Mouse (Mus musculus): ENCODE results near the gene Ttc22. TPM values are rescaled to one million over a fixed set of nuclear protein-coding genes. Genes with fewer than 3 reads are reported as not detected.

Gene Ttc22
- total and polyA plus RNA-seq, 2 experiments from 2014 or later, result 0.89 to 2.3 TPM

DNA sequence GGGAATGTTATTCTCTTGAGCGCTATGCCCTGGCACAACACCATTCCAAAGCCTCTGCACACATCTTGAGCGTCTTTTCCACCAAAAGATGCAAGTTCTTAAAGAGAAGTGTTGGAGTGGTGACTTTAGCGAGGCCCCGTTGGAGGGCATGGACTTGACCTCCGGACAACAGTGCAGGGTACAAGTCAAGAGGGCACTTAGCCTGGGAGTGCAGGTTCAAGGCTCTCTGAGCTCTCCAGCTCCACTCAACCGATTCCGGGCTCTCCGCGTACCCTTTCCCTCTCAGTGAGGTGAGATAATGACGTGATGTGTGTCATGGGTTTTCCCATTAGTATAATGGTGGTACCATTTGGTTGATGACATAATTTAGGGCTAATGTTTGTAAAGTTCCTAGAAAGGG, 2.0 kb downstream of the Ttc22 start:
- peaks cover 14% of the 10 kb centered on the region; the same call in 1 of the 2 replicates for H3K27me3 ChIP-seq (ENCODE audit: insufficient read depth, low read length)
- ATAC-seq (no peak), DNase-seq (ENCODE audit: low spot score) (no peak)
- H3K4me1 ChIP-seq (ENCODE audit: insufficient read depth, low read length), result 0 out of 2 replicates have a peak, but pooled peaks cover 10% of the 10 kb centered on the region
- no peaks in the 10 kb centered on the region for H3K36me3 ChIP-seq (ENCODE audit: insufficient read depth, low read length)
- no peak for TF ChIP-seq CTCF (IDR thresholded peaks at IDR 0.05; ENCODE audit: low read depth)
- no peak overlapping the region for H3K27ac ChIP-seq
- no peak overlapping the region for H3K4me3 ChIP-seq (ENCODE audit: low read length)
- H3K4me2 ChIP-seq (ENCODE audit: low read depth, low read length), result no peak overlapping the region
- H3K9ac ChIP-seq (replicated peaks; ENCODE audit: low read length), result no peak overlapping the region
- no peaks in the 10 kb centered on the region for H3K9me3 ChIP-seq (ENCODE audit: low read length)
- WGBS, result 92% methylated on average over 10 of the region's 10 CpGs

DNA sequence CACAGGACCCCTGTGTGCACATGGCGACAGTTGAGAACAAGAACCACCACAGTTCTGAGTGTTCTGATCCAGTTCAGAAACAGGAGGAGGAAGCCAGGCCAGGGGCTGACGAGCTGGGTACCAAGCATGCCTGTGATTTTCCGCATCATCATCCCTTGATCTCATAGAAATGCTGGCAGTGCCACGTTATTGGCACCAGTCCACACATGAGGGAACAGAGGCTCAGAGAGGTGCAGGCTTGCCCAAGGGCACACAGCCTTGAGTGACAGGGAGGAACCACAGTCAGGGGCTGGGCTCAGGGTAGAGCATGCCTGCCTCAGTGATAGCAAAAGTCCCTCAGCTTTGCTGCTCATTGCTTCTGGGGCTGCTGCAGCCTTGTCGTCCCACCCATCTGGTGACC, 5.6 kb downstream of the Ttc22 start:
- Histone ChIP-seq H3K4me3 (ENCODE audit: low read length) (no peak overlapping the region), H3K4me1 (ENCODE audit: insufficient read depth, low read length) (peaks cover 13% of the 10 kb centered on the region; the same call in 1 of the 2 replicates), H3K9ac (replicated peaks; ENCODE audit: low read length) (no peak overlapping the region), H3K9me3 (ENCODE audit: low read length) (no peaks in the 10 kb centered on the region), H3K4me2 (ENCODE audit: low read depth, low read length) (no peak overlapping the region), H3K27ac (no peak overlapping the region), H3K36me3 (ENCODE audit: insufficient read depth, low read length) (no peaks in the 10 kb centered on the region), H3K27me3 (ENCODE audit: insufficient read depth, low read length) (peaks cover 8% of the 10 kb centered on the region; the same call in 1 of the 2 replicates)
- TF ChIP-seq CTCF (IDR thresholded peaks at IDR 0.05; ENCODE audit: low read depth), result no peak
- WGBS, result 57% methylated on average over 5 of the region's 5 CpGs
- ATAC-seq, result no peak
- DNase-seq (ENCODE audit: low spot score), result peak; percentile 44

DNA sequence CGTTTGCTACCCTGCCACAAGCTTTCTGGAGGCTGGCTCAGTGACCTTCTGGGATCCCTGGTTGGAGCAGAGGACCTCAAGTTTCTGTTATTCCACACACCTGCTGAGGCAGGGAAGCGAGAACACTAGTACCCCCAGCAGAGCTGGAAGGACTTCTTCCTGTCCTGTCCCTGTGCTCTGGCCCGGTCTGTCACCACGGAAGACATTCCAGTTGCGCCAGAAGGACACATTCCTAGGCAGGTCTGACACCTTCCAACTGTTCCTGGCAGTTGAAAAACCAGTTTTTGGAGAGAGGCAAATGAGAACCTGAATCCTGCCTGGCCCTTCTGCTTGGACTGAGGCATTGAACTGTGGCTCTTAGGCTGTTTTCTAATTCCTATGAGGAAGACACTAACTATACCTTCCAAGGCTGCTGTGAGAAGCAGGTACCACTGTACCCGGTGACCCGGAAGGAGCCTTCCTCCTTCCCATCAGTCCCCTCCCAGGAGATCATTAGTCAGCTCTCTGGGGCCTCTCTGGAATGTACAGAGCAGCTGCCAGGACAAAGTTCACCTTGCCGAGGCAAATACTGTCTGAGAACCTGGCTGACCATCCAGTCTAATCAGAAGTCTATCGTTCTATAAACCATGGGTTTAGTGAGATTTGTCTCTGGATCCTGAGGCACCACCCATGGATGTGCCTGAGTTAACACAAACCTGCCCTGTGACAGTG, 6.6 kb downstream of the Ttc22 start:
- H3K9me3 ChIP-seq (ENCODE audit: low read length), result no peaks in the 10 kb centered on the region
- peaks cover 23% of the 10 kb centered on the region for H3K4me1 ChIP-seq (ENCODE audit: insufficient read depth, low read length)
- no peak overlapping the region for H3K9ac ChIP-seq (replicated peaks; ENCODE audit: low read length)
- no peaks in the 10 kb centered on the region for H3K27me3 ChIP-seq (ENCODE audit: insufficient read depth, low read length)
- no peak for TF ChIP-seq CTCF (IDR thresholded peaks at IDR 0.05; ENCODE audit: low read depth)
- no peak overlapping the region for H3K4me2 ChIP-seq (ENCODE audit: low read depth, low read length)
- no peak for DNase-seq (ENCODE audit: low spot score)
- WGBS, result 63% methylated on average over 9 of the region's 9 CpGs
- H3K27ac ChIP-seq, result no peak overlapping the region
- ATAC-seq, result no peak
- H3K4me3 ChIP-seq (ENCODE audit: low read length), result no peak overlapping the region
- no peaks in the 10 kb centered on the region for H3K36me3 ChIP-seq (ENCODE audit: insufficient read depth, low read length)

DNA sequence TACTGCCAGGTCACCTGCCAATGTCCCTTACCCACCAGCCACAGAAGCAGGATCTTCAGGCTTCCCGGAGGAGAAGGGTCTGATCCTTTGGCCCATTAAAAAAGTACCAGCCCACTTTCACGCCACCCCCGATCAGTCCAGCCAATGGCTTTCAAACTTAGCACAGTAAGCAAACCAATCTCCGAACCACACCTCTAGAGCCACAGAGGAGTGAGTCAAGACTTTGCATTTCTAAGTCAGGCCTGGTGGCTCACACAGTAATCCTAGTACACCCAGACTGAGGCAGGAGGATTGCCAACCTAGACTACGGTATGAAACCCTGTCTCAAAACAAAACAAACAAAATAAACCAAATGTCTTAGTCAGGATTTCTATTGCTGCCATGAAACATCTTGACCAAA, 7.1 kb downstream of the Ttc22 start:
- H3K4me1 ChIP-seq (ENCODE audit: insufficient read depth, low read length), result peaks cover 28% of the 10 kb centered on the region
- no peaks in the 10 kb centered on the region for H3K27me3 ChIP-seq (ENCODE audit: insufficient read depth, low read length)
- no peak overlapping the region for H3K4me3 ChIP-seq (ENCODE audit: low read length)
- ATAC-seq (no peak), DNase-seq (ENCODE audit: low spot score) (no peak)
- whole genome bisulfite sequencing, result 79% methylated on average over 5 of the region's 5 CpGs
- no peaks in the 10 kb centered on the region for H3K36me3 ChIP-seq (ENCODE audit: insufficient read depth, low read length)
- TF ChIP-seq CTCF (IDR thresholded peaks at IDR 0.05; ENCODE audit: low read depth), result no peak
- no peak overlapping the region for H3K9ac ChIP-seq (replicated peaks; ENCODE audit: low read length)
- no peak overlapping the region for H3K4me2 ChIP-seq (ENCODE audit: low read depth, low read length)
- no peaks in the 10 kb centered on the region for H3K9me3 ChIP-seq (ENCODE audit: low read length)
- no peak overlapping the region for H3K27ac ChIP-seq

DNA sequence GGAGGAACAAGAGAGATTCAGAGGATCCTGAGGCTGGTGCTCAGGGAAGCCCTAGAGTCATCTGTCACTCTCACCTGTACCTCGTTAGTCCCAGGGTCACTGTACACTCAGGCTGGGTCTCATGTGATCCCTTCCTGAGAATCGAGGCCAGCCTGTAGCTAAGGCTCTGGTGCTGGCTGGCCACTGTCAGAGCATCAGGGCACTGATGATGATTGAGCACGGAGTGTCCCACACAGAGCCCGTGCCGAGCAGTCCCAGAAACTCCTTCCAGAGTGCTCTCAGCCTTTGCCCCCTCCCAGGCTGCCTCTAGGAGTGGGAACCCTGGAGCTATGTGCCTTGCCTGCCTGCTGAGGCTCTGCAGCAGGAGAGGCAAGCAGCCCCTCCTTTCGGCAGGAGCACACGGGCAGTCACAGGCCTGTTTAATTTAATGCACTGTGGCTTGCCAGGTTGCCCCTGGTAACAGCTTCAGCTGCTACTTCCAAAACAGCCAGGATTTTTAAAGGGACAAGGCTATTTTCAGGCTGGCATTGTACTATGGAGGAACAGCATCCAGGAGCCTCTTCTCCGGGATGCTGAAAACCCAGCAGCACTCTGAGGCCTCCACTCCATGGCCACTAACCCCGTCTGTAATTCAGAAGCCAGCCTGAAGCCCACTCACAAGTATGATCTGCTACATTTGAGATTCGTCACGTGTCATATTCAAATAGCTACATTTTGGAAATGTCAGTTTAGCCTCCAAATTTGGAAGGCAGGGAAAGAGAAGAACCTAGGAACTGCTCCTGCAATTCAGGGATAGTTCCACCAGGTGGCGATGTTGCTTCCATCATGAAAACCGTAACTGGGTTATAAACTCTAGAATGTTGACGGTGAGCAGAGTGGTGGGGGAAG, 8.3 kb downstream of the Ttc22 start:
- Histone ChIP-seq H3K4me1 (ENCODE audit: insufficient read depth, low read length) (peaks cover 32% of the 10 kb centered on the region), H3K27ac (peak overlapping the region; percentile 85), H3K9me3 (ENCODE audit: low read length) (no peaks in the 10 kb centered on the region), H3K36me3 (ENCODE audit: insufficient read depth, low read length) (no peaks in the 10 kb centered on the region), H3K4me3 (ENCODE audit: low read length) (no peak overlapping the region), H3K4me2 (ENCODE audit: low read depth, low read length) (peak overlapping the region; percentile 11; the same call in 1 of the 2 replicates), H3K9ac (replicated peaks; ENCODE audit: low read length) (peak overlapping the region; percentile 45; the same call in 1 of the 2 replicates), H3K27me3 (ENCODE audit: insufficient read depth, low read length) (no peaks in the 10 kb centered on the region)
- peak; percentile 84 for TF ChIP-seq CTCF (IDR thresholded peaks at IDR 0.05; ENCODE audit: low read depth)
- 10% methylated on average over 14 of the region's 14 CpGs for WGBS
- DNase-seq (ENCODE audit: low spot score) (peak; percentile 94), ATAC-seq (peak; percentile 87)

DNA sequence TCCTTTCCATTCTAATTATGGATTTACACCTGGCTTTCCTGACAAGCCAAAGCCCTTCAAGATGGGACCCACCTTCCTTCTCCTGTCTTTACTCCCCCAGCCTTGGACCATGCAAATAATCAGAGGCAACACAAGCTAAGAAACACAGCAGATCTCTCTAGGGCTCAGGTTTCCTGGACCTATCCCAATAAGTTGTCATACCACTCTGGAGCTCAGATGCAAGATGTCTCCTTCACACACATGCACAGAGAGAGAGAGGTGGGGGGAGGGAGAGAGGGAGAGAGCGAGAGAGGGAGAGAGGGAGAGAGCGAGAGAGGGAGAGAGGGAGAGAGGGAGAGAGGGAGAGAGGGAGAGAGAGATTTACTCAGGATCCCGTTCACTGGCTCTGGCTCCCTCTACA, 10.1 kb downstream of the Ttc22 start:
- Histone ChIP-seq H3K9ac (replicated peaks; ENCODE audit: low read length) (no peak overlapping the region), H3K4me2 (ENCODE audit: low read depth, low read length) (no peak overlapping the region), H3K9me3 (ENCODE audit: low read length) (no peaks in the 10 kb centered on the region), H3K4me3 (ENCODE audit: low read length) (no peak overlapping the region), H3K27ac (0 out of 2 replicates have a peak overlapping the region, but pooled peaks have one; percentile 74), H3K4me1 (ENCODE audit: insufficient read depth, low read length) (peaks cover 32% of the 10 kb centered on the region), H3K27me3 (ENCODE audit: insufficient read depth, low read length) (no peaks in the 10 kb centered on the region), H3K36me3 (ENCODE audit: insufficient read depth, low read length) (no peaks in the 10 kb centered on the region)
- 28% methylated on average over 1 of the region's 3 CpGs for WGBS
- ATAC-seq, result no peak
- no peak for DNase-seq (ENCODE audit: low spot score)
- no peak for TF ChIP-seq CTCF (IDR thresholded peaks at IDR 0.05; ENCODE audit: low read depth)

Measured in hindbrain, postnatal 0 days (tissue).